Mouse (Mus musculus) lung, postnatal 36 days (tissue): ENCODE data around the gene Ogfod3.
A peak's percentile ranks its signal among the peaks of the same experiment; 100 is the strongest.

Experiments
- DNase-seq: peaks from one replicate; pipeline ENCODE4 v3.0.0; 2022; ENCODE audit warnings: mixed read lengths

The Ogfod3 gene

GRCm38 (mm10) chr11:121204161-121205006, at the start of gene Ogfod3, which contains the start of gene Hexdc:
Gene Ogfod3 (minus strand): TSS chr11:121204711.
Gene Hexdc (plus strand): TSS chr11:121204433.
- peak; percentile 98 for DNase-seq

GRCm38 (mm10) chr11:121250196-121250595, 45.7 kb upstream of the Ogfod3 start:
- no peak for DNase-seq

- no peak for DNase-seq
Observed at GRCm38 (mm10) chr11:121239669-121240068, 35.2 kb upstream of the Ogfod3 start.

GRCm38 (mm10) chr11:121237345-121238128, 33.0 kb upstream of the Ogfod3 start:
- peak; percentile 54 for DNase-seq

GRCm38 (mm10) chr11:121236564-121237344, 32.2 kb upstream of the Ogfod3 start, which contains the start of gene Narf:
Gene Narf (plus strand): TSS chr11:121237253.
- DNase-seq, result peak; percentile 100

GRCm38 (mm10) chr11:121235475-121236238, 31.1 kb upstream of the Ogfod3 start:
- DNase-seq, result peak; percentile 63

GRCm38 (mm10) chr11:121232706-121233105, 28.2 kb upstream of the Ogfod3 start:
- DNase-seq, result no peak

- no peak for DNase-seq
Observed at GRCm38 (mm10) chr11:121231628-121232291, 27.2 kb upstream of the Ogfod3 start.

- no peak for DNase-seq
Observed at GRCm38 (mm10) chr11:121231191-121231590, 26.7 kb upstream of the Ogfod3 start.

GRCm38 (mm10) chr11:121229018-121229439, 24.5 kb upstream of the Ogfod3 start, which contains the start of gene Cybc1:
Gene Cybc1 (minus strand): TSS chr11:121229322.
- DNase-seq, result peak; percentile 92

GRCm38 (mm10) chr11:121228129-121229017, 23.9 kb upstream of the Ogfod3 start:
- DNase-seq, result peak; percentile 57

GRCm38 (mm10) chr11:121221321-121222010, 17.0 kb upstream of the Ogfod3 start:
- no peak for DNase-seq

GRCm38 (mm10) chr11:121220771-121221170, 16.3 kb upstream of the Ogfod3 start:
- no peak for DNase-seq

GRCm38 (mm10) chr11:121219776-121220175, 15.3 kb upstream of the Ogfod3 start:
- DNase-seq, result no peak

- no peak for DNase-seq
Observed at GRCm38 (mm10) chr11:121216831-121217230, 12.3 kb upstream of the Ogfod3 start.

- DNase-seq, result no peak
Observed at GRCm38 (mm10) chr11:121203859-121204160, 701 bp downstream of the Ogfod3 start.

GRCm38 (mm10) chr11:121201436-121202198, 2.9 kb downstream of the Ogfod3 start:
- DNase-seq, result peak; percentile 47

- DNase-seq, result no peak
Observed at GRCm38 (mm10) chr11:121200781-121201180, 3.7 kb downstream of the Ogfod3 start.

GRCm38 (mm10) chr11:121199851-121200250, 4.7 kb downstream of the Ogfod3 start:
- no peak for DNase-seq
